In genomic region chr5:53970178-53970577, GRCm38 (mm10) we compare ENCODE assay signal across 11 mouse cellular contexts. TPM values are rescaled to one million over a fixed set of nuclear protein-coding genes. Genes with fewer than 3 reads are reported as not detected.
DNase-seq lines count a peak whose midpoint lies in the region; ATAC-seq lines count a peak whose summit lies in the region.
"Had no signal": no experiment of that assay in that cellular context is flagged by ENCODE, and none has a peak within 500 bp of the region (broad histone marks: within the 10 kb centered on the region; RNA-seq: fewer than 3 reads in every experiment).

No protein-coding gene starts in this region.

- no peak overlapping the region for H3K4me2 ChIP-seq in heart, embryonic 16.5 days (ENCODE audit: low read depth, low read length)
- no peak overlapping the region for H3K4me2 ChIP-seq in midbrain, embryonic 13.5 days (replicated peaks)
- no peak overlapping the region for H3K4me2 ChIP-seq in hindbrain, embryonic 12.5 days (replicated peaks)
- H3K4me2 ChIP-seq: liver, embryonic 13.5 days had no signal

- no peaks in the 10 kb centered on the region for H3K9me3 ChIP-seq in heart, embryonic 16.5 days (replicated peaks; ENCODE audit: control insufficient read depth, low read length)
- H3K9me3 ChIP-seq in midbrain, embryonic 13.5 days: no peaks in the 10 kb centered on the region
- H3K9me3 ChIP-seq in hindbrain, embryonic 12.5 days (replicated peaks): no peaks in the 10 kb centered on the region
- H3K9me3 ChIP-seq: liver, embryonic 13.5 days had no signal

- H3K27me3 ChIP-seq in heart, embryonic 16.5 days (ENCODE audit: control insufficient read depth, insufficient read depth, low read length): no peaks in the 10 kb centered on the region
- H3K27me3 ChIP-seq in midbrain, embryonic 13.5 days: no peaks in the 10 kb centered on the region
- no peaks in the 10 kb centered on the region for H3K27me3 ChIP-seq in hindbrain, embryonic 12.5 days

- WGBS in heart, embryonic 16.5 days: 28% methylated on average over 7 of the region's 7 CpGs
- WGBS in midbrain, embryonic 13.5 days: 89% methylated on average over 7 of the region's 7 CpGs
- 90% methylated on average over 7 of the region's 7 CpGs for WGBS in hindbrain, embryonic 12.5 days

- peak; percentile 39 for DNase-seq in 416B (ENCODE audit: low read depth)
- peak; percentile 31 to 36 for DNase-seq in adrenal gland, postnatal 36 days
- peak; percentile 63 for DNase-seq in kidney, postnatal 14 days
- no peak for DNase-seq in urinary bladder, adult 18-20 months (ENCODE audit: low spot score in 2 of 2)
- DNase-seq: cerebellum, adult 9-11 months; liver, embryonic 13.5 days; thymus, postnatal 36 days had no signal

- no peak overlapping the region for H3K9ac ChIP-seq in heart, embryonic 16.5 days (ENCODE audit: low read length)
- H3K9ac ChIP-seq in midbrain, embryonic 13.5 days (replicated peaks): no peak overlapping the region
- no peak overlapping the region for H3K9ac ChIP-seq in hindbrain, embryonic 12.5 days
- H3K9ac ChIP-seq: liver, embryonic 13.5 days had no signal

- no peak overlapping the region for H3K27ac ChIP-seq in heart, embryonic 16.5 days (ENCODE audit: low read length)
- no peak overlapping the region for H3K27ac ChIP-seq in midbrain, embryonic 13.5 days
- no peak overlapping the region for H3K27ac ChIP-seq in hindbrain, embryonic 12.5 days
- H3K27ac ChIP-seq: liver, embryonic 13.5 days had no signal

- no peaks in the 10 kb centered on the region for H3K36me3 ChIP-seq in heart, embryonic 16.5 days (ENCODE audit: control insufficient read depth, insufficient read depth)
- no peaks in the 10 kb centered on the region for H3K36me3 ChIP-seq in midbrain, embryonic 13.5 days
- no peaks in the 10 kb centered on the region for H3K36me3 ChIP-seq in hindbrain, embryonic 12.5 days
- H3K36me3 ChIP-seq: liver, embryonic 13.5 days had no signal

- H3K4me3 ChIP-seq in heart, embryonic 16.5 days (ENCODE audit: low read length): no peak overlapping the region
- no peak overlapping the region for H3K4me3 ChIP-seq in midbrain, embryonic 13.5 days (replicated peaks)
- H3K4me3 ChIP-seq in hindbrain, embryonic 12.5 days: no peak overlapping the region
- H3K4me3 ChIP-seq: liver, embryonic 13.5 days had no signal

- ATAC-seq in heart, embryonic 16.5 days (replicated peaks; ENCODE audit: extremely low read depth, insufficient read depth, low FRiP score): peak; percentile 82
- ATAC-seq in midbrain, embryonic 13.5 days: no peak
- no peak for ATAC-seq in monocyte, adult 5-6 weeks (replicated peaks; ENCODE audit: insufficient number of reproducible peaks, low FRiP score, low TSS enrichment, poor library complexity, severe bottlenecking)
- no peak for ATAC-seq in hindbrain, embryonic 12.5 days (ENCODE audit: low FRiP score)

- H3K4me1 ChIP-seq in heart, embryonic 16.5 days (ENCODE audit: control insufficient read depth, insufficient read depth, low read length): peaks cover 5% of the 10 kb centered on the region; the same call in 1 of the 2 replicates
- no peaks in the 10 kb centered on the region for H3K4me1 ChIP-seq in midbrain, embryonic 13.5 days (replicated peaks)
- no peaks in the 10 kb centered on the region for H3K4me1 ChIP-seq in hindbrain, embryonic 12.5 days

RNA-seq across cellular contexts. Expression of gene Stim2, which starts 28.1 kb away (rescaled TPM):
- total RNA-seq in adrenal gland, postnatal 36 days (2021): 10 to 100 TPM; 25.6 to 29.1 TPM
- polyA plus RNA-seq in heart, embryonic 16.5 days (2015; fragmentation: Nextera tagmentation; extraction: Ambion mirVana): 7.8 and 12.2 TPM in 2 replicates
- 17.8 and 20.3 TPM in 2 replicates for polyA plus RNA-seq in midbrain, embryonic 13.5 days (2015; fragmentation: Nextera tagmentation; extraction: Ambion mirVana)
- total RNA-seq in monocyte, adult 5-6 weeks (2017): 49.7 to 63.6 TPM (median 59.8 TPM) in 3 replicates
- 19.2 and 28.0 TPM in 2 replicates for polyA plus RNA-seq in hindbrain, embryonic 12.5 days (2016; fragmentation: Nextera tagmentation; extraction: Ambion mirVana)

Comparison
In these comparisons a context has a peak if more than half of its experiments do, and no peak if none do; other contexts are left out.
1. DNase-seq: peak in 416B (single experiment), adrenal gland, postnatal 36 days (2 of 2) and kidney, postnatal 14 days (single experiment); none in urinary bladder, adult 18-20 months (0 of 2).